Mouse (Mus musculus): ENCODE measurements at regions not wholly inside any gene's neighbourhood (a gene's known extent, or its start where the extent isn't known, plus 50 kb on each side); places are given as distances from the start of the nearest gene placed in this dataset.

- Histone ChIP-seq H3K27ac (ENCODE audit: low read depth, low read length) (peak overlapping the region; percentile 97), H3K4me1 (ENCODE audit: control insufficient read depth, insufficient read depth, low read length) (peaks cover 36% of the 10 kb centered on the region), H3K4me3 (ENCODE audit: low read length) (no peak overlapping the region), H3K27me3 (ENCODE audit: control insufficient read depth, insufficient read depth, low read length) (no peaks in the 10 kb centered on the region), H3K9me3 (ENCODE audit: control insufficient read depth, low read length) (no peaks in the 10 kb centered on the region), H3K4me2 (replicated peaks; ENCODE audit: low read depth, low read length) (peak overlapping the region; percentile 19), H3K9ac (ENCODE audit: low read depth, low read length) (peak overlapping the region; percentile 37; the same call in 1 of the 2 replicates), H3K36me3 (ENCODE audit: control insufficient read depth, insufficient read depth, low read length) (no peaks in the 10 kb centered on the region)
- WGBS: 4% methylated on average over 18 of the region's 18 CpGs
- peak; percentile 60 for ATAC-seq (ENCODE audit: low FRiP score, low TSS enrichment)
These were observed 120.5 kb upstream of the Gm10295 start for GRCm38 (mm10) chr7:71471658-71472383.

DNA sequence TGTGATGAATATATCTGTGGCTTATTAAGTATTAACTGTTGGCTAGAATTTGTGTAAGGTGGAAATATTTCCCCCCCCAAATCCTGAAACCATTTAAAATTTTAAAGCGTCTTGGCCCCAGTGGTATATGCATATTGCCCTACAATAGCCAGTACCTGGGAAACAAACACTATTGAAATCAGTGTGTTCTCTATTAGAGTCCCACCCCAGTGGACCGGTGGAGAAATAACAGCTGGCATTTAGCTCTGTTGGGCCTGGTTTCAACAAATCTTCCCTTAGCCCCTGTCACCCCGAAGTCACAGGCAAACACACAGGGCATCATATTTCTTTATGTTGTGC, 120.0 kb upstream of the Gm10295 start:
- peaks cover 36% of the 10 kb centered on the region for H3K4me1 ChIP-seq (ENCODE audit: control insufficient read depth, insufficient read depth, low read length)
- H3K27ac ChIP-seq (ENCODE audit: low read depth, low read length): peak overlapping the region; percentile 97
- peak; percentile 91; the same call in 1 of the 2 replicates for ATAC-seq (ENCODE audit: low FRiP score, low TSS enrichment)
- WGBS: 5% methylated on average over 3 of the region's 3 CpGs
- H3K4me2 ChIP-seq (replicated peaks; ENCODE audit: low read depth, low read length): no peak overlapping the region
- 0 out of 2 replicates have a peak overlapping the region, but pooled peaks have one; percentile 7 for H3K9ac ChIP-seq (ENCODE audit: low read depth, low read length)
- no peaks in the 10 kb centered on the region for H3K36me3 ChIP-seq (ENCODE audit: control insufficient read depth, insufficient read depth, low read length)
- no peaks in the 10 kb centered on the region for H3K27me3 ChIP-seq (ENCODE audit: control insufficient read depth, insufficient read depth, low read length)
- H3K9me3 ChIP-seq (ENCODE audit: control insufficient read depth, low read length): no peaks in the 10 kb centered on the region
- no peak overlapping the region for H3K4me3 ChIP-seq (ENCODE audit: low read length)

DNA sequence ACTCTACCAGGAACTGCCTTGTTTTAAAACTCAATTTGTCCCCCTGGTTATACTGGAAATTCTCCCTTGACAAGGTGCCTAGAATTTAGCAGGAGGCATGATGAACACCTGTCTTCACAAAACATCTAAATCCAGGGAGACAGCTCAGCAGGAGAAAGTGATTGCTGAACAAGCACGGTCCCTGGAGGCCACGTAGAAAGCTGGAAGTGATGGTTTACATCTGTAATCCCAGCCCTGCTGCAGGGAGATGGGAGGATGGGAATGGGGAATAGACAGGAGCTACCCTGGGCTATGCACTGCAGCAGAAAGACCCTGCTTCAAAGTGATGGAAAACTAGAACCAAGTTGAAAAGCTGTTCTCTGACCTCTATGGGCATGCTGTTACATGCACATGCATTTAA, 119.1 kb upstream of the Gm10295 start:
- peak overlapping the region; percentile 97 for H3K27ac ChIP-seq (ENCODE audit: low read depth, low read length)

DNA sequence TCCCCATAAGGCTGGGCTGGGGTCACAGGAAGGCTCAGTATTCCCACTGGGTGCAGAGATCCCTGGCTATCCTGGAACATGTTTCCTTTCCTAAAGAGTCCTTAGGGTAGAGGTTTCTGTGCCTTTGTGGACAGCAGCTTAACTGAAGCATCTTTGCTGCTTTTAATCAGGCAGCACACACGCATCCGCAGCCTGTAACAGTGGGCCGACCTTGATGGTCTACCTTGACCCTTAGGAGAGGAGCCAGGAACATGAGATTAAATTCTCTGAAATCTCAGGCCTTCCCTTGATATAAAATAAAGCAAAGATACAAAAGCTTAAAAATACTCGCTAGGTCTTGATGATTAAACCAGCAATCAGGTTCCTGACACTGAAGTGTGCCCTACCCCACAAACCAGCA, 118.7 kb upstream of the Gm10295 start:
- H3K4me1 ChIP-seq (ENCODE audit: control insufficient read depth, insufficient read depth, low read length): peaks cover 36% of the 10 kb centered on the region
- no peak overlapping the region for H3K4me3 ChIP-seq (ENCODE audit: low read length)
- no peaks in the 10 kb centered on the region for H3K27me3 ChIP-seq (ENCODE audit: control insufficient read depth, insufficient read depth, low read length)
- peak overlapping the region; percentile 97 for H3K27ac ChIP-seq (ENCODE audit: low read depth, low read length)
- ATAC-seq (ENCODE audit: low FRiP score, low TSS enrichment): no peak
- WGBS: 80% methylated on average over 4 of the region's 4 CpGs
- no peaks in the 10 kb centered on the region for H3K36me3 ChIP-seq (ENCODE audit: control insufficient read depth, insufficient read depth, low read length)
- H3K9me3 ChIP-seq (ENCODE audit: control insufficient read depth, low read length): no peaks in the 10 kb centered on the region
- H3K9ac ChIP-seq (ENCODE audit: low read depth, low read length): no peak overlapping the region
- H3K4me2 ChIP-seq (replicated peaks; ENCODE audit: low read depth, low read length): no peak overlapping the region

More for the DNA sequence above, 119.1 kb upstream of the Gm10295 start:
- Histone ChIP-seq H3K4me2 (replicated peaks; ENCODE audit: low read depth, low read length) (no peak overlapping the region), H3K27me3 (ENCODE audit: control insufficient read depth, insufficient read depth, low read length) (no peaks in the 10 kb centered on the region), H3K9me3 (ENCODE audit: control insufficient read depth, low read length) (no peaks in the 10 kb centered on the region), H3K4me1 (ENCODE audit: control insufficient read depth, insufficient read depth, low read length) (peaks cover 36% of the 10 kb centered on the region), H3K9ac (ENCODE audit: low read depth, low read length) (no peak overlapping the region), H3K36me3 (ENCODE audit: control insufficient read depth, insufficient read depth, low read length) (no peaks in the 10 kb centered on the region), H3K4me3 (ENCODE audit: low read length) (no peak overlapping the region)
- no peak for ATAC-seq (ENCODE audit: low FRiP score, low TSS enrichment)
- WGBS: 18% methylated on average over 2 of the region's 2 CpGs

DNA sequence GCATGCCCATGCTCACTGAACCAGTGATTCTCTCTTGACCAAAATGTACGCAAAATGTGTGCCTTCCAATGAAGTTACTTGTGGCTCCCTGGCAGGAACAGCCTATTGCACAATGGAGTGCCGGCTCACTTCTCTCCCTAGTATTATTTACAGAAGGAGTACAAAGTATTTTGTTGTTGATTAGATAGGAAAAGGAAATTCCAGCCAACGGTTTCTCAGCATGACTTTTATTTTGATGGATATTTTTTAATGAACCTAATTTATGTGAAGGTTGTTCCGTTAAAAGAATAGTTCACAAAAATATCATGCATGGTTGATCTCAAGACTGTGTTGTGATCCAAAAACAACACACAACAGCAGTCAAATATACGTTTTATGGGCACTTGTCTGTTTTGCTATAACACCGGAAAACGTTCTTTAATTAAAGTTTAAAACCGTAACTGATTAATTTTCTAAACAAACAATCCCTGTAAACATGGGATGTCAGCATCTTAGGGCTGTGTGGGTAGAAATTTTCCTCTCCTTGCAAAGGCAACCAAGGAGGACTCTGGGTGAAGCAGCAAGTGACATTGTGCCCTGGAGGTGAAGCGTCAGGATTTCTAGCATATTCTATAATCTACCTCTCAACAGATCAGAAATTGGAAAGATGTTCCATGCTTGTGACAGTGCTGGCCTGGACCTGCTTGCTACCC, 116.3 kb upstream of the Gm10295 start:
- H3K27ac ChIP-seq (ENCODE audit: low read depth, low read length): peak overlapping the region; percentile 78; the same call in 1 of the 2 replicates
- 12% methylated on average over 9 of the region's 9 CpGs for WGBS
- no peaks in the 10 kb centered on the region for H3K36me3 ChIP-seq (ENCODE audit: control insufficient read depth, insufficient read depth, low read length)
- H3K9me3 ChIP-seq (ENCODE audit: control insufficient read depth, low read length): no peaks in the 10 kb centered on the region
- ATAC-seq (ENCODE audit: low FRiP score, low TSS enrichment): peak; percentile 60
- no peak overlapping the region for H3K9ac ChIP-seq (ENCODE audit: low read depth, low read length)
- H3K4me2 ChIP-seq (replicated peaks; ENCODE audit: low read depth, low read length): no peak overlapping the region
- H3K4me3 ChIP-seq (ENCODE audit: low read length): no peak overlapping the region
- peaks cover 27% of the 10 kb centered on the region; the same call in 1 of the 2 replicates for H3K4me1 ChIP-seq (ENCODE audit: control insufficient read depth, insufficient read depth, low read length)
- no peaks in the 10 kb centered on the region for H3K27me3 ChIP-seq (ENCODE audit: control insufficient read depth, insufficient read depth, low read length)

DNA sequence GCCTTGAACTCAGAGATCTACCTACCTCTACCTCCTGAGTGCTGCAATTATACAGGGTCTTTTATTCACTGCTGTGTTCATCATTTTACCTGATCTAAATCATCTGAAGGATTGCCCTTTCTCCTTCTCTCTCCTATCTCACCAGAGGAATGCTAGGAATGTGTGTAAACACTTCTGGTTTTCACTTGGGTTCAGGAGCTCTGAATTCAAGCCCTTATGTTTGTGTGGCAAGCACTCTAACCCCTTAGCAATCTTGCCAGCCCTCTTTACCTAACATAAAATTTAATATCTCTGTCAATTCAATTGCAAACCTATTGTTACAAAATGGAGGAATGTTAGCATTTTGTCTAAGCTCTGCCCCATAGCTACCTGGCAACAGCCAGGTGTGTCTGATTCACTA, 112.8 kb upstream of the Gm10295 start:
- Histone ChIP-seq H3K9ac (ENCODE audit: low read depth, low read length) (no peak overlapping the region), H3K4me1 (ENCODE audit: control insufficient read depth, insufficient read depth, low read length) (no peaks in the 10 kb centered on the region), H3K4me2 (replicated peaks; ENCODE audit: low read depth, low read length) (no peak overlapping the region), H3K36me3 (ENCODE audit: control insufficient read depth, insufficient read depth, low read length) (no peaks in the 10 kb centered on the region), H3K27me3 (ENCODE audit: control insufficient read depth, insufficient read depth, low read length) (no peaks in the 10 kb centered on the region), H3K9me3 (ENCODE audit: control insufficient read depth, low read length) (0 out of 2 replicates have a peak, but pooled peaks cover 6% of the 10 kb centered on the region), H3K4me3 (ENCODE audit: low read length) (no peak overlapping the region), H3K27ac (ENCODE audit: low read depth, low read length) (no peak overlapping the region)
- no peak for ATAC-seq (ENCODE audit: low FRiP score, low TSS enrichment)

GRCm38 (mm10) chr7:71463565-71463964, 112.3 kb upstream of the Gm10295 start:
- Histone ChIP-seq H3K9me3 (ENCODE audit: control insufficient read depth, low read length) (0 out of 2 replicates have a peak, but pooled peaks cover 6% of the 10 kb centered on the region), H3K4me1 (ENCODE audit: control insufficient read depth, insufficient read depth, low read length) (peaks cover 1% of the 10 kb centered on the region), H3K27ac (ENCODE audit: low read depth, low read length) (no peak overlapping the region), H3K36me3 (ENCODE audit: control insufficient read depth, insufficient read depth, low read length) (no peaks in the 10 kb centered on the region), H3K9ac (ENCODE audit: low read depth, low read length) (no peak overlapping the region), H3K4me3 (ENCODE audit: low read length) (no peak overlapping the region), H3K4me2 (replicated peaks; ENCODE audit: low read depth, low read length) (no peak overlapping the region), H3K27me3 (ENCODE audit: control insufficient read depth, insufficient read depth, low read length) (no peaks in the 10 kb centered on the region)
- 85% methylated on average over 2 of the region's 2 CpGs for WGBS
- ATAC-seq (ENCODE audit: low FRiP score, low TSS enrichment): no peak

GRCm38 (mm10) chr7:71459805-71460204, 108.5 kb upstream of the Gm10295 start:
- no peaks in the 10 kb centered on the region for H3K27me3 ChIP-seq (ENCODE audit: control insufficient read depth, insufficient read depth, low read length)
- H3K4me2 ChIP-seq (replicated peaks; ENCODE audit: low read depth, low read length): no peak overlapping the region
- H3K9ac ChIP-seq (ENCODE audit: low read depth, low read length): no peak overlapping the region
- H3K4me1 ChIP-seq (ENCODE audit: control insufficient read depth, insufficient read depth, low read length): peaks cover 18% of the 10 kb centered on the region
- ATAC-seq (ENCODE audit: low FRiP score, low TSS enrichment): no peak
- H3K27ac ChIP-seq (ENCODE audit: low read depth, low read length): no peak overlapping the region
- H3K9me3 ChIP-seq (ENCODE audit: control insufficient read depth, low read length): 0 out of 2 replicates have a peak, but pooled peaks cover 6% of the 10 kb centered on the region
- no peak overlapping the region for H3K4me3 ChIP-seq (ENCODE audit: low read length)
- no peaks in the 10 kb centered on the region for H3K36me3 ChIP-seq (ENCODE audit: control insufficient read depth, insufficient read depth, low read length)

DNA sequence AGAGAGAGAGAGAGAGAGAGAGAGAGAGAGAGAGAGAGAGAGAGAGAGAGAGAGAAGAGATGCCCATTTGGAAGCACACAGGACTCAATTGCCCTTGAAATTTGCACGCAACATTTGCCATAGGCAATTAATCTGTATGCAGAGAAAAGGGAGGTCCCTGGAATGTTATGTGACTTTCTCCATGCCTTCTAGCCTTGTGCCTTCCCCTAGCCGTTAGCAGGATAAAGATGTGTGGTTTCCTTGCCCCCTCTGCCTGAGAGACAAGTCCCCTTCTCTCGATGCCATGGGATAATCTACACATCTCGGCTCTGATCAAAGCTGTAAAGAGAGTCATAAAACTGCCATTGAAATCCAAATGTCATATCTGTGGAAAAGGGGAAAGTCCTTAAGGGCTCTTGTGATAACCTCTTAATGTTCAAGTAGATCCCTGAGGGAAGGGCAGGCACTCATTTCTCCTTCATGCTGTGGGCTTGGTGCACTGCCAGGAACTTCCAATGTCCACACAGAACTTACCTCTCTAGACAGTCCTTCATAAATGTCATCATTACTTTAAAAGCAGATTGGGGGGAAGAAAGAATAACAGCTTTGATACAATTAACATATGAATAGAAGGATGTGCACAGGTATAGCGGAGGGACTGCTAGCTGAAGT, 106.9 kb upstream of the Gm10295 start:
- no peak overlapping the region for H3K4me3 ChIP-seq (ENCODE audit: low read length)
- no peaks in the 10 kb centered on the region for H3K27me3 ChIP-seq (ENCODE audit: control insufficient read depth, insufficient read depth, low read length)
- 0 out of 2 replicates have a peak, but pooled peaks cover 9% of the 10 kb centered on the region for H3K9me3 ChIP-seq (ENCODE audit: control insufficient read depth, low read length)
- H3K4me2 ChIP-seq (replicated peaks; ENCODE audit: low read depth, low read length): no peak overlapping the region
- H3K27ac ChIP-seq (ENCODE audit: low read depth, low read length): peak overlapping the region; percentile 85
- peak; percentile 88 for ATAC-seq (ENCODE audit: low FRiP score, low TSS enrichment)
- peaks cover 18% of the 10 kb centered on the region for H3K4me1 ChIP-seq (ENCODE audit: control insufficient read depth, insufficient read depth, low read length)
- WGBS: 15% methylated on average over 5 of the region's 5 CpGs
- no peaks in the 10 kb centered on the region for H3K36me3 ChIP-seq (ENCODE audit: control insufficient read depth, insufficient read depth, low read length)
- H3K9ac ChIP-seq (ENCODE audit: low read depth, low read length): no peak overlapping the region
